Mouse (Mus musculus) ES-Bruce4 (cell line): ENCODE measurements around the gene Gpc3. TPM values are rescaled to one million over a fixed set of nuclear protein-coding genes. Genes with fewer than 3 reads are reported as not detected.

Experiments used
- H3K27ac ChIP-seq: 2 replicates; pipeline ENCODE4 v1.5.1; 2012; ENCODE audit warnings: low read length, inconsistent platforms; ENCODE audit not compliant: insufficient read depth
- H3K27me3 ChIP-seq: 2 replicates; pipeline ENCODE4 v1.6.1; 2012; ENCODE audit warnings: mild to moderate bottlenecking, low read length, inconsistent platforms; ENCODE audit not compliant: control insufficient read depth, poor library complexity, insufficient read depth, severe bottlenecking
- H3K36me3 ChIP-seq: 2 replicates; pipeline ENCODE4 v1.6.1; 2012; ENCODE audit warnings: inconsistent platforms, mild to moderate bottlenecking, low read length, moderate library complexity; ENCODE audit not compliant: control insufficient read depth, poor library complexity, insufficient read depth, severe bottlenecking
- H3K4me1 ChIP-seq: one replicate; pipeline ENCODE4 v1.8.1; 2011; ENCODE audit warnings: low read length; ENCODE audit not compliant: control insufficient read depth, insufficient read depth
- H3K4me3 ChIP-seq: 2 replicates; pipeline ENCODE4 v1.5.1; 2011; ENCODE audit warnings: low read depth, mild to moderate bottlenecking, low read length
- H3K9ac ChIP-seq: 2 replicates; pipeline ENCODE4 v1.6.1; 2012; ENCODE audit warnings: low read depth, mild to moderate bottlenecking, inconsistent platforms; ENCODE audit not compliant: poor library complexity, severe bottlenecking
- H3K9me3 ChIP-seq: replicated peaks from 2 replicates; pipeline ENCODE4 v1.6.1; 2012; ENCODE audit warnings: mild to moderate bottlenecking, low read length, inconsistent platforms; ENCODE audit not compliant: control insufficient read depth, poor library complexity, insufficient read depth, severe bottlenecking
- CTCF ChIP-seq: IDR thresholded peaks from one replicate; pipeline ENCODE4 v1.8.1; 2011; ENCODE audit warnings: low read depth, low read length
- EP300 ChIP-seq: IDR thresholded peaks from 2 replicates; pipeline ENCODE4 v1.6.1; 2011; ENCODE audit warnings: low read depth, low read length; ENCODE audit not compliant: insufficient read depth
- POLR2A ChIP-seq: IDR thresholded peaks from one replicate; pipeline ENCODE4 v1.8.1; 2011; ENCODE audit warnings: low read length; ENCODE audit not compliant: insufficient read depth
- polyA plus RNA-seq: library from polyadenylated mRNA; stranded (reverse); fragments of >200 nt; gene quantifications from 2 replicates; pipeline ENCODE4 v1.2.4, GENCODE M21; 2011; ENCODE audit warnings: low read depth; ENCODE audit not compliant: missing spikeins, insufficient read depth, insufficient read length

The Gpc3 gene
- 79.4 and 83.5 TPM in 2 replicates for polyA plus RNA-seq

DNA sequence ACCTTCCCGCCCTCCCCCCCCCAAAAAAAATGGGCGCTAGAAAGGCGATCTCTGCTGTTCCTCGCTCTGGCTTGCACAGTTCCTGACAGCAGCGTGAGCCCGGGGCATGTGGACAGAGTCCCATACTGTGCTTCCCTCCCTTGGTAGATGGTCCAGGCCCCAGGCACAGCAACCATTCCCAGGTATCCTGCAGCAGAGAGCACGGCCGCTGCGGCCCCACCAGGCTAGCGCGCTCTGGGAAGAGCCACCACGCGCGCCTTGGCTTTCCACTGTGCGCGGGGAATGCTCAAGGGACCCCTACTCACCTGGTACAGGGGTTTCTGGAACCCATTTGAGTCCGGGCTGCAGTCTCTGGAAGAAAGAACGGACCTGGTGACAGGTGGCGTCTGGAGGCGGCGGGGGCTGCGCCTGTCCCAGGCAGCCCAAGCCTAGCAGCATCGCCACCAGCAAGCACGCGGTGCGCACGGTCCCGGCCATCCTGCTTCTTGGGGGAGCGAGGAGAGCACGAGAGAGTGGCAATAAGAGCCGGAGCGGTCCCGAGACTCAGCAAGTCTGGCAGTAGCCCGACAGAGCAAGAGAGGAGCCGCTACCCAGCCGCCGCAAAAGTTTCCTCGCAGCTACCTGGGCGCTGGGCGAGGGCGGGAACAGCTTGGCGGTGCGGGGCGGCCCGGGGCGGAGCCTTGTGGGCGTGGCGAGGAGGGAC lies at the start of gene Gpc3:
Gene Gpc3 (minus strand): TSS at position 623 of the 703 bp plus-strand sequence.
- Histone ChIP-seq H3K4me1 (no peaks in the 10 kb centered on the region), H3K9me3 (no peaks in the 10 kb centered on the region), H3K27me3 (no peaks in the 10 kb centered on the region), H3K9ac (peak within 1 kb of the TSS; percentile 37), H3K36me3 (no peaks in the 10 kb centered on the region), H3K4me3 (peak within 1 kb of the TSS; percentile 78), H3K27ac (no peak within 1 kb of the TSS)
- TF ChIP-seq POLR2A (no peak), EP300 (no peak), CTCF (no peak)

- Histone ChIP-seq H3K36me3 (no peaks in the 10 kb centered on the region), H3K27me3 (no peaks in the 10 kb centered on the region), H3K9me3 (no peaks in the 10 kb centered on the region), H3K27ac (peak overlapping the region; percentile 59), H3K4me1 (no peaks in the 10 kb centered on the region), H3K4me3 (no peak overlapping the region; the same call in 1 of the 2 replicates), H3K9ac (peak overlapping the region; percentile 42; the same call in 1 of the 2 replicates)
- TF ChIP-seq POLR2A = no peak
- no peak for TF ChIP-seq EP300
- peak; percentile 44 for TF ChIP-seq CTCF
These were observed 38.2 kb upstream of the Gpc3 start for GRCm38 (mm10) chrX:52651975-52652374.

DNA sequence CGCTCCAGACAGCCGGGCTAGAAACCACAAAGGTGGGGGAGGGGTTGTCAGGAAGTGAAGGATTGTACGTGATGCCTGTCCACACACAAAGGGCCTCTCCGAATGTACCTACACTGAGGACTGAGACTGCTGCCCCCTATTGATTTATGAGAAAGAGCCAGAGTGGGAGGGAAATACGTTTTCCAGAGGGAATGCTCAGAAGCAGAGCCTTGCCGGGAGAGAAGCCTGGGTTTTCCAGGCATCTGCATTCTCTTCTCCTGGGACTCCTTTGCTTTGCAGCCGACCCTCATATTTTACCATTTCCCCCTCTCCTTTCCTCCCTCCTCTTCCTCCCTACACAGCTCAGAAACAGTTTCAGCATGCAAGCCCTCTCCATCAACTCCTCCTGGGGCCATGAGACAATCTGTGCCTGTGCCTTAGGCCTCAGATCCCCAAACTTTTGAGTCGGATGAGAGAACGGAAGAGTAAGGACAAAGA lies 37.8 kb upstream of the Gpc3 start:
- TF ChIP-seq CTCF (no peak), POLR2A (no peak), EP300 (no peak)
- Histone ChIP-seq H3K36me3 (no peaks in the 10 kb centered on the region), H3K9me3 (no peaks in the 10 kb centered on the region), H3K27me3 (no peaks in the 10 kb centered on the region), H3K4me3 (peak overlapping the region; percentile 43), H3K27ac (peak overlapping the region; percentile 59), H3K4me1 (no peaks in the 10 kb centered on the region), H3K9ac (peak overlapping the region; percentile 42; the same call in 1 of the 2 replicates)

DNA sequence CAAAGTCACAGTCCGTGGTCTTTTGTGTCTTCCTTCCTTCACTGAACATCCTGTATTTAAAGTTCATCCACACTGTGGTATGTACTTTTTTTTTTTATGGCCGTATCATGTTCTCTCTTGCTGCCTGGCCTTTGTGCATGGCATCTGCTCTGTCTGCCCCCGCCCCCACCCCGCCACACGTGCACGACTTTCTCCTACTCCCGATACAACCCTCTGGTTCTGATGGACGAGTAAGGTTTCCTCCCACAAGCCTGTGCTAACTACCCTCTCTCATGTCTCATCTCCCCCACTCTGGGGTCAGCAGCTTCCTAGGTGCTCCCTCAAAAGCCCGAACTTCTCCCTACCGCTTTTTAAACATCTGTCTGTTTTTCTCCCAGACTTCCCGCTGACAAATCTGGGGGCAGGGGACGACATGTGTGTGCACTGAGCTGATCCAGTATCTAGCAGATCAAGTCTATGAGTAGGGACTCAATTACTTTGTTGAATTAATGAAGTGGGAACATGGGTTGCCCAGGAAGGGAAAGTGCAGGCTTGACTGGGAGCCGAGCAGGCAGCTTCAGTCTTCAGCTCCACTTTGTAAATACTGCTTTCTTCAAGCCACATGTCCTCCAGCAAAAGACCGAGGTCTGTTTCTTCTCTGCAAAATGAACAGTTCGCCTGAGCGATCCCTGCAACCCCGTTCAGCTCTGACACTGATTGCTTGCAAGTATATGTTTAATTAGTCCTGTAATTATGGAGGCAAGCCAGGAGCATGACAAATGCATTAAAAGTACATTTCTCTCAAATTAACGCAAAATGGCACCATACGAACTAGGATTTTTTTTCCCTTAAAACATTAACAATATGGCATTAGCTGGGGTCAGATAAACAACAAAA lies 35.4 kb upstream of the Gpc3 start:
- TF ChIP-seq POLR2A (no peak), EP300 (no peak), CTCF (no peak)
- Histone ChIP-seq H3K9ac (no peak overlapping the region; the same call in 1 of the 2 replicates), H3K27me3 (no peaks in the 10 kb centered on the region), H3K36me3 (no peaks in the 10 kb centered on the region), H3K4me3 (no peak overlapping the region; the same call in 1 of the 2 replicates), H3K9me3 (no peaks in the 10 kb centered on the region), H3K4me1 (no peaks in the 10 kb centered on the region), H3K27ac (no peak overlapping the region)

GRCm38 (mm10) chrX:52644393-52644792 lies 30.6 kb upstream of the Gpc3 start:
- no peak for TF ChIP-seq EP300
- no peak for TF ChIP-seq CTCF
- no peak for TF ChIP-seq POLR2A
- no peaks in the 10 kb centered on the region for H3K36me3 ChIP-seq
- H3K27ac ChIP-seq = no peak overlapping the region
- H3K27me3 ChIP-seq = no peaks in the 10 kb centered on the region
- no peak overlapping the region for H3K4me3 ChIP-seq
- no peaks in the 10 kb centered on the region for H3K9me3 ChIP-seq
- no peaks in the 10 kb centered on the region for H3K4me1 ChIP-seq
- H3K9ac ChIP-seq = no peak overlapping the region; the same call in 1 of the 2 replicates

- no peaks in the 10 kb centered on the region for H3K4me1 ChIP-seq
- no peak overlapping the region for H3K27ac ChIP-seq
- no peaks in the 10 kb centered on the region for H3K27me3 ChIP-seq
- H3K36me3 ChIP-seq = no peaks in the 10 kb centered on the region
- no peak overlapping the region for H3K4me3 ChIP-seq
- no peaks in the 10 kb centered on the region for H3K9me3 ChIP-seq
- TF ChIP-seq POLR2A (no peak), CTCF (no peak), EP300 (no peak)
- H3K9ac ChIP-seq = no peak overlapping the region
These were observed 29.6 kb upstream of the Gpc3 start for GRCm38 (mm10) chrX:52643350-52643749.
